Mouse (Mus musculus) cerebellum, adult 8-10 months (tissue): Measurements from ENCODE around the gene Syk.

Source experiments
- DNase-seq: peaks from one replicate; pipeline ENCODE4 v3.0.0; 2022

The Syk gene

DNA sequence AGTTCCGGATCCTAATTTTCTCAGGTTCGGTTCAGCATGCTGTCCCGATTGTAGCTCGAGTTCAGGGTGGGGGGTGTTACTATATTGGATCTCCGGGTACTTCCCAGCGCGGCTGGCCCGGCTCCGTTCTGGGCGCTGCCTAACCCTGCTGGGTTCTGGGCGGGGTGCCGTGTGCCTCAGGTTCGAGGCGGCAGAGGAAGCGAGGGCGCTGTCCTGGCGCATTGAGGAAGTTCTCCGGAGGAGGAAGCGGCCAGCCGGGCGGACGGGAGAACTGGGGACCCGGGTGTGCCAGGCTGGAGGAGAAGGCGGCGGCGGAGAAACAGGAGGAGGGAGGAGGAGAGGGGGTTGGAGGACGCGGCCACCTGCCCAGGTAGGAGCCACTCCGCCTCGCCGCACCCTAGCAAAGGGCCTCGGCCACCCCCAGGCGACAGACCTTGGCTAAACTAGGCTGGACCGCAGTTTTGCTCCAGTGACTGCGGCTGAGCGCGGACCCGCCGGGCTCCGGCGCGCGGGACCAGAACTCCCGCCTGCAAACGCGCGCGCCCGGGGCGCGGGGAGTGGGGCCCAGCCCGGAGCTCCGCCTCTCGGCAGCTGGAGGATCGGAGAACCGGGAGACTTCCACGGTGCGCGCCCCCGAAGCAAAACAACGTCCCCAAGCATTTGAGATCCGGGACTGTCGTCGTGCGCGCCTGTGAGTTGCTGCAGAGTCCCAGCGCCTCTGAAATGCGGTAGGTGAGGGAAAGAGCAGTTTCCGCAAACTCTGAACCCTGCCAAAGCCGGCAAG is at the start of gene Syk:
Gene Syk, plus strand, starts transcription at position 296 of the 784 bp plus-strand sequence.
- no peak for DNase-seq

DNA sequence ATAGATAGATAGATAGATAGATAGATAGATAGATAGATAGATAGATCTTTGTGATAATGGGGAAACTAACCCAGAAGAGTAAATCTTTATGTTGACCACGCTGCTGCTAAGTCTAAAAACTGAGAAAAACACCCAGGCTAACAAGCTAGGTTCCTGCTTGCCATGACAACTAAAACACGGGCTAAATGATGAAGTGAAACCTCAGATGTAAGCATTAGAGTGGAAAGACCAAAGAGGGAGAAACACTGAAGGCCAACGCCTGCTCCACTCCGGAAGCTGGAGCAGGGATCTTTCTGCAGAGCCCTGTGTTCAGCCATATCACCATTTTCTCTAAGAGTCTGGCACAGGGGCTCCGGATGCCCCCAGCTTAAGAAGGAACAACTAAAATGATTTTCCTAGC is 49.3 kb upstream of the Syk start:
- no peak for DNase-seq

DNA sequence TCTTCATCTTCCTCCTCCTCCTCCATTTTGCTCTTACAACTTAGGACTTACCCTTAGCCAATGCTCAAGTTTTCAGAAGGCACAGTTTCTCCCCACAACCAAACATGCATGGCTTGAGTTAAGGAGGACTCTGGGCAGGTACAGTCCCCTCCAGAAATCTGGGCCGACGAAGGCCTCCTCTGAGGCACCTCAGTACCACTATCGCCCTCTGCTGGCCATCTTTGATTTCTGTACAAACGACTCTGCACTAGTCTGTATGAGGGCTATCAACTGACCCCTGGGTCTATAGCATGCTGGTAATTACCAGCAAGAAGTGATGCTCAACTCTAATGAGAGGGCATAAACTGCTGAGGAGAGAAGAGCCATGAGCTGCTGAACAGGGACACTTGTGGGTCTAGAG is 47.4 kb upstream of the Syk start:
- DNase-seq: peak; percentile 80

DNA sequence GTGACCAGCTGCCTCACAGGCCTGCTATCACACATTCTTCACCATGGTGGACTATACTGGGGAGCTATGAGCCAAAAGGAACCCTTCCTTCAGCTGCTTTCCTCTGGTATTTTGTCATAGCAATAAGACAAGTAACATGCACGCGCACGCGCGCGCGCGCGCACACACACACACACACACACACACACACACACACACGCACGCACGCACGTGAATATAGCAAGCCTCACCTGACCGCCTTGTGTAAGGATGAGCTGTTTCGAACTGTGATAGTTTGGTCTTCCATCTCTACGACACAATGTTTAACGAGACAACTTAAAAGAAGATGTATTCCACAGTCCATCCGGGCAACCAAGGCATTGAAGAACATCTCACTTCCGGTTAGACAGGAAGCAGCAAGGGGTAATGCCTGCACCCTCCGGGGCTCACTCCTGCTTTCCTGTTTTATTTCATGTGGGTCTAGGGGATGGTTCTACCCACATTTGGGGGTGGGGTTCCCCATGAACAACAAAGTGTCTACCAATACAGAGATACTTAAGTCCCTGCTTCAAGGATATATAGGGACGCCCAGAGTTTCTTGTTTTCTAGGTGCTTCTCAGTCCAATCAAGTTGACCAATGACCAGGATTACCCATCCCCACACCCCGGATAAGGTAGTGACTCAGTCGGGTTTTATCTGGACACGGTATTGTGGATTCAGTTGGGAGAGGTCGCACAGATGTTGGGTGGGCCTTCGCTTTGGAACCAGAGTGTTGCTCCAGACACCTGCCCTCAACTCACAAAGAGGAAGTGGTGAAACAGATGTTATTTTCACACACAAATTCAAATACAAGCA is 45.0 kb upstream of the Syk start:
- DNase-seq: no peak

DNA sequence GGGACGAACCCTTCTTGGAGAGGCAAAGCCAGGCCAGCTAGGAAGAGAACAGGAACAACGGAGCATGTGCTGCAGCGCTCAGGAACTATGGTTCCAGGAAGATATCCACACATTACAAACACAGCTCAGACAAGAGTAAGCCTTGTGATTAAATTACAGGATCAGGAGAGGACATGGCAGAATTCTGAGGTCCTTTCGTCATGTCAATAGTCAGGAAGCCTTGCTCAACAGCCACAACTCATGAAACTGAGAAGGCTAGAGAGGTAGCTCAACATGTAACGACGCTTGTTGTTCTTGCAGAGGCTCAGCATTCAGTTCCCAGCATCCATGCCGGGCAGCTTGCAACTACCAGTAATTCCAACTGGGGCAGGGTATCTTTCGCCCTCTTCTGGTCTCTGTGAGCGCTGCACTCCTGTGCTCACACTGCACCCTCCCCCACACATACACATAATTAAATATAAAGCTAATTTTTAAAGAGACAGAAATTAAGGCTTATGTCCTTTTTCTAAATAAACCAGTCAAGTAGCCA is 44.3 kb upstream of the Syk start:
- DNase-seq: no peak

GRCm38 (mm10) chr13:52539461-52539860 is 43.5 kb upstream of the Syk start:
- no peak for DNase-seq

GRCm38 (mm10) chr13:52541385-52542035 is 41.5 kb upstream of the Syk start:
- DNase-seq: no peak

GRCm38 (mm10) chr13:52542036-52542526 is 40.9 kb upstream of the Syk start:
- DNase-seq: no peak

GRCm38 (mm10) chr13:52542636-52543035 is 40.3 kb upstream of the Syk start:
- DNase-seq: no peak

- DNase-seq: no peak
Observed at GRCm38 (mm10) chr13:52546288-52546687, 36.7 kb upstream of the Syk start.

DNA sequence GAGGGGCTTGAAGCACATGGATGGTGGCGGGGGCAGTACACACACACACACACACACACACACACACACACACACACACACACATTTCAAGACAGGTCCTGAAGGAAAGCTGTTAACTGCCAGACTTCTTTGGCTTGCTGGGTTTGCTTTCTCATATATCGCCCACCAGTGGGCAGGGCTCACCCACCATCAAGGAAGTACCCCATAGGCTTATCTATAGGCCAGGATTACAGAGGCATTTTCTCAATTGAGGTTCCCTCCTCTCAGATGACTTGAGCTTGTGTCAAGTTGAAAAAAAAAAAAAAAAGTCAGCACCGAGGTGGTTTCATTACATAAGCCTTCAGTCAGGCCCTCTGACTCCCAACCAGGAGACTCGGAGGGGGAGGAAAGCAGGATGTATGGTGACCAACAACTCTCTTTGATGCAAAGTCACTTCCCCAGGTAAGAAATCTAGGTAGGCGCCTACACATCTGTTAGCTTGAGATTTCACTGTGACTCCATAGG is 32.2 kb upstream of the Syk start:
- DNase-seq: no peak

- no peak for DNase-seq
Observed at GRCm38 (mm10) chr13:52551275-52551674, 31.7 kb upstream of the Syk start.

DNA sequence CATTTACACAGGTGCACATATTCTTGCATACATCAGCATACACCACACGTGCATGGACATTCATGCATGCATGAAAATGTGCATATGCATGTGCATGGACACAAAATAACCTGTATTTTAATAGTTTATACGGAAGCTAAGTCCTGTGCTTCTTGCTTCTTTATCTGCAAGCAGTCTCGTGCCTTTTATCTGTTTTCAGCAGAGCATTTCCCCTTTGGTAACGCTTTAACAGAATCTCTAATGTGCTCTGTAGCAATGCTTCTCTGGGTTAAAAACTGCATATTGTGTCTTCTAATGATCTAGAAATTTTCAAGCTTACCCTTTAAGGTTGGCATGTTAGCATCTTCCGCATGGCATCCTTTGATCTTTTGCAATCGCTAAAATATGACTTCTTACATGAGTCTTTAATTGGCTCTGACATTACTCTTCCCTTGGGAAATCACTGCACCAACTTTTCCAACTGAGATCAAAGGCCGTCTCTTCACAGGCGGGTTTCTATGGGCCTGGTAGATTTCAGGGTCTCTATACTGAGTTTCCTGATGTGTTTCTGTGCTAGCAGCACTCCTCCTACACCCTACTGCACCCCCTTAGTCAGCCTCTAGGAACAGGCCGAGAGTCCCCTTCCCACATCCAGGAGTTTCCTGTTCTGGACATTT is 30.0 kb upstream of the Syk start:
- DNase-seq: no peak

DNA sequence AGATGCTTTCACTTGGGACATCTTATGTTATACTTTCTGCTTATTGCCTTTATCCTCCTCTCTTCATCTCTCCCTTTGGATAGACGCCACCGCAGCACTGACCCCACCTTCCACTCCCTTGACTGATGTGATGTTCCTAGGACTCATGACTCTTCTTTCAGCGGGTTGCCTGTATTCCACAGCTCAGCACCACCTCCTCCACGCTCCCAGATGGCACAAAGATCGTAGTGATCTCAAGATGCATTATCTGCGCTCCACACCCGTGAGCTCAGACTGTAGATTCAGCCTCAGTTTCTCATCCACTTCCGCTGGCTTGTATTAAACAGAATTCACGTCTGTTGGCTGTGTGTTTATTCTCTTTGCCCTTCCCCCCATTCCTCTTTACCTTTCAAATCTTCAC is 28.3 kb upstream of the Syk start:
- no peak for DNase-seq

DNA sequence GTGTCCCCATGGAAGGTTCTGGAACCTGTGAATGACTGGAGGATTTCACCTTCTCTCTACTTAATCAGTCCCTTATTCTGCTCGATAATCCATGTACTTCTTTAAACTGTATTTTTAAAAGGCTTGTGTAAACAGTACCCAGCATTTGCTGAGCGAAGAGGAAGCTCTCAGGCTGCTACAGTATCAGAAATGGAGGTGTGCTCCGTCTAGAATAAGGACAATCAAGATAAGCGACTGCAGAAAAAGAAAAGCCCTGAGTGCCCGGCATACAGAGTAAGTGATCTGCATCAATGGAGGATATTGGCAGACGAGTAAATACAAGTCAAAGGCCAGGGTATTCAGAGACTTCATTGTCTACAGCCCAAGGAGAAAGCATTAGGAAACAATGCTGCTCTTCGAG is 25.6 kb upstream of the Syk start:
- no peak for DNase-seq

DNA sequence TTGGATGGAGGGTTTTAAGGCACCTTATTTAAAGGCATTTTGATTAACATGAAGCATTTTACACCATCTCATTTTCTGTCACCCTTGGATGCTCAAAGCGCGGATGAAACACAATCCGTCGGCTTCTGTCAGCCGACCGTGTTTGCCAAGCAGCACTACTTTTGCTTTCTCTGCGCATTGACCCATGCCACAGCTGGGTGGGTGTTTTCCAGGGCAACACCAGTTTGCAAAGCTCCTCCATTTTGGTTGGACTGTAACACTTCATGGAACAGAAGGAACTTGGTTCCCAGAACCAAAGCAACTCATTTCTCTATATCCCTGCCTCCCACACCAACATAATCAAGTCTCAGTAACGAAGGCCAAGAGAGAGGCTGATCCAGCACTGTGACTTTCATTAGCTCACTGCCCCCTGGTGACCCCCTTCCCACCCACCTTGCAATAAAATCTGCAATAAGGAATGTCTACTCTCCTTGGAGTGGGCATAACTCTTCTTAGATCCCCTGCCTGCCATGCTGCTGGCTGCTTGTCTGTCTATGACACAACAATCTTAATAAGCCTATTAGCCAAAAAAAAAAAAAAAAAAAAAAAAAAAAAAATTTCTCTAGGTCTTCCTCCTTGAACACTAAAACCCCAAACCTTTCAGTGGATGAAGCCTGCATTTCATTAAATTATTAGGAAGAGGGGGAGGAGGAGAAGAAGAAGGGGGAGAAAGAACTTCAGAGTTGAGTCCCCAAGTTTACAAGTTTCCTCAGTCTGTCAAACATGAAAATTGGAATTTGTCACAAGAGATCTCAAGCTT is 21.4 kb upstream of the Syk start:
- no peak for DNase-seq

DNA sequence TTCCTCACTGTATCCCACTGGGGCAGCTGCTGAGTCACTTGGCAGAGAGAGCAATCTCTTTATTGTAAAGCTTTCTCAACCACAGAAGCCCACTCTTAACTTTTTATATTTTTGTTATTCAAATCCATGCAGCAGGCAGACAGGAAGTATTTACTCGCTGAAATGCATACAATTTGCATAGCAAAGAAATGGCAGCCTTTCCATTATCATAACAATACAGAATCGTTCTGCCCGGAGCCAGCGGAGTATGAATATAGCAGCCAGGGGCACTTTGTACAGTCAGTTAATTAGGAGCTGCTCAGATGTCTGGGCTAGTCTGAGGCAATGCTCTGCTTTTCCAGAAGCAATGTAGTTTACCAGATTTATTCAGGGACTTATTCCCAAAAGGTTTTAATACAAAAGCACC is 20.8 kb upstream of the Syk start:
- no peak for DNase-seq

DNA sequence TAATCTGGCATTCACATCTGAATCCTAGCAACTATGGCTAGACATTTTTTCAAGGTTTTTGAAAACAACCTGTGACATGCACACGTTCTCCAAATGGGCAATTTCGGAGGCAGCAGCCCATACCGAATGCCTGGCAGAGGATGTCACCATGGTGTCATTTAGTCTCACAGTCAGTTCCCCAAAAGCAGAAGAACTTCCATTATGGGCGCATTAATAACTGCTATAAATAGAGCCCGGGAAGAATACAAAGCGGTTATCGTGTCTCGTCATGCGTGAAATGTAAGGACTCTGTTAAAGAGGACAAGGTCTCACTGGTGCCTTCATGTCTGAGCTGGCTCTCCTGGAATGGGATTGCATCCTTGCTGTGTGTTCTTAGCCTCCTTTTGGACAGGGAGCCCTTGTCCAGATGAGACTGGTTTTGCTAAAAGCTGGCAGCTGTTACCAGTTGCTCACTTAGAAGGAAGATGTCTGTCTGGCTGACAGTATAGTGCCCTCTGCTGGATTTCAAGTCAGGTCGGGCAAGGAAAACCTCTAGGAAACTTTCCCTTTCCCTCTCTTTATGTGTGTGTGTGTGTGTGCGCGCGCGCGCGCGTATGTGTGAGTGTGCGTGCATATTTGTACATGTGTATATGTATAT is 17.8 kb upstream of the Syk start:
- peak; percentile 7 for DNase-seq

- no peak for DNase-seq
Observed at GRCm38 (mm10) chr13:52566188-52566760, 16.7 kb upstream of the Syk start.

DNA sequence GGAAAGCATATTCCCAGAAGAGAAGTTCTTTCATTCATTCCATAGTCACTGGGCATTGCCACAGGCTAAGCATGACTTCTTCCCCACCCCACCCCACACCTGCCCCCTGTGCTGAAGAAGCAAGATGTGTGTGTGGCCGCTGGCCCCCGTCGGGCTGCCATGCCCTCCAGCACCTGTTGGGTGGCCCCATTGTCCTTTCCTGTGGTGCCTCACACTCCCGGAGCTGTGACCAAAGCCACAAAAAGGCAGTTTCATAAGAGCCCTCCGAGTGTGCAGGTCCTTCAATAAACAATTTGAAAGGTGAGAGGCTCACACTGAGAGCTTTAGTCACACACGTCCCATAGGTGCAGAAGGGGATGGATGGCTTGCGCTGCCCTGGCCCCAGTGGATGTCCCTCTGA is 16.2 kb upstream of the Syk start:
- DNase-seq: no peak
